Mouse (Mus musculus) cerebellum, adult 9-10 months (tissue): ENCODE results near the gene Rasa2.
"Not testable (repeated sequence)": the region's sequence is repeated elsewhere in the genome, so short reads cannot be mapped to it uniquely, and the experiment has no call there.

ENCODE experiments used
- DNase-seq: peaks from one replicate; pipeline ENCODE4 v3.0.0; 2022

Rasa2 gene

DNA sequence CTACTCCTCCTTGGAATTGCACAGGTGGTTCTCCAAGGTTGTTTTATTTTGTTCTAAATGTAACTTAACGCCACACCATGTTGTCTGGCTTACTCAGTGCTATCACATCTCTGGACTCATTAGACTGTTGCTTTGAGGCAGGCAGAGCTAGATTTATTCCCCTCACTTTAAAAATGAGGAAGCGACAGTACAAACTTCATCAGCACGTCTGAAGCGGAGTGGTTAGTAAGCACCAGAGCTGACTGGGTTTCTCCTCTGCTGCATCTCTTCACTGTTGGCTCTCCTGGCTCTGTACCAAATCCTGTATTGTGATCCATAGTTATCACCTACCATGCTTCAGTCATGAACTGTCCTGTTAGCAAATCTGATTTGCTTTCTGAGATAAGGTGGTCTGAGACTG is 53.2 kb downstream of the Rasa2 start:
- DNase-seq: no peak

- DNase-seq: no peak
Observed at GRCm38 (mm10) chr9:96577674-96578073, 53.7 kb downstream of the Rasa2 start.

DNA sequence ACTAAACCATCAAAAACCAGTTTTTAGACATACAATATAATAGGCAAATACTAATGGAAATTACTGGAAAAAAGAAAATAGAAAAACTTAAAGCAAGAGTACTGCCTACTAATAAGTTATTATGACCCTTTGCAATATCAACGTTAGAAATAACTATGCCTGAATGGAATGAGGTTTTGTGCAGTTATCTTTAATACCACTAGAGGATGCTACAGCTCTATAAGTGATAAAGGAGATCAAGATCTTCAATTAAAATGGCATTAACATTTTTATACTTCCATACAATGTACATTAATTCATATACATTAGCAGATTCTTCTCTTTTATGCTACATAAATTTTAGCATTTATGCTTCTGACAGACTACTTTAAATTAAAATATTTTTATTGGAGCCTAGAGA is 58.2 kb downstream of the Rasa2 start:
- peak; percentile 75 for DNase-seq

GRCm38 (mm10) chr9:96572754-96573153 is 58.7 kb downstream of the Rasa2 start:
- no peak for DNase-seq

DNA sequence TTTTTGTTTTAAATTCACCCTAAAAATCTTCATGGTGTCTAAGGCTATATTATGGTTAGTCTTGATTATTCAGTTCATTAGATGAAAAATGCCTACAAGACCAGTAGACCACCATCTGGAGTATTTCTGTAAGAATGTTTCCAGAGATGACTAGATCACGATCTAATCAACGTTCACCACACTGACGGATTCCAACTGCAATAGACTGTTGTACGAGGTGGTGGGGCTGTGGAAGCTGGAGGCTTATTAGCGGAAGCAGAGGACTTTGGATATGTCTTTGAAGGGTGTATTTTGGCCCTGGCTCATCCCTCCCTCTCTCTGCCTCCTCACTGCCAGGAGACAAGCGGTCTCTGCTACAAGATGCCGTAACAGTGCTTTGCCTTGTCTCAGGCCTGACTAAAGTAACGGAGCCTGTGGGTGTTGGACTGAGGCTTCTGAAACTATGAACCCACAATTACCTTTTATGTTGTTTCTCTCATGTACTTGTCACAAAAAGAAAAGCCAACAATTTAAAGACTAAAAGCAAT is 64.9 kb downstream of the Rasa2 start:
- no peak for DNase-seq

DNA sequence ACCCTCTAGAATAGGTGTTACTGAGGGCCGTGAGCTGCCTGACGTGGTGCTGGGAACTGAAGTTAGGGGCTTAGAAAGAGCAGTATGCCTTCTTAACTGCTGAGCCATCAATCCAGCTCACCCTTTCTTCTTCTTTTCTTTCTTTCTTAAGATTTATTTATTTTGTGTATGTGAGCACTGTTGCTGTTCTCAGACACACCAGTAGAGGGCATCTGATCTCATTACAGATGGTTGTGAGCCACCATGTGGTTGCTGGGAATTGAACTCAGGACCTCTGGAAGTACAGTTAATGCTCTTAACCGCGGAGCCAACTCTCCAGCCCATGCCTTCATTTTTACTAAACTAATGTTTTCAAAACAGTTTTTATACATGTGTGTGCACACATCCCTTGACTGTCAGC is 67.9 kb downstream of the Rasa2 start:
- DNase-seq: no peak

DNA sequence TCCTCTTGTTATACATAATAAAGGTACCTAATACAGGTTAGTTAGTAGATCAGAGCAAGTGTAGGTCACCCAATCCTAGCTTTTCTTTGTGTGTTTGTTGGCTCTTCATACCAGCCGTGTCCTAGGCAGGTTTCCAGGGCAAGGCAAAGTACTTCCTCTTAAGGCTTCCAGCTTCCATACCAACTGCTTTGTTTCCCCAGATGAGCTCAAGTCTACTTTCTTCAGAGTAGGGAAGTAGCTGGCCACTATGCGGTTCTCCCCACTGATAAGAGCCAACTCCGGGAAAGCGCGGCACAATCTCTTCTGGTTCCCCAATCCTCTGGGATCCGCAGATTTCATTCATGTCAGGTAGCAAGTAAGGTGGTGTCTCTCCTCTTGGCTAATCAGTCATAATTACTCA is 72.3 kb downstream of the Rasa2 start:
- DNase-seq: no peak

- no peak for DNase-seq
Observed at GRCm38 (mm10) chr9:96558594-96558993, 72.8 kb downstream of the Rasa2 start.

DNA sequence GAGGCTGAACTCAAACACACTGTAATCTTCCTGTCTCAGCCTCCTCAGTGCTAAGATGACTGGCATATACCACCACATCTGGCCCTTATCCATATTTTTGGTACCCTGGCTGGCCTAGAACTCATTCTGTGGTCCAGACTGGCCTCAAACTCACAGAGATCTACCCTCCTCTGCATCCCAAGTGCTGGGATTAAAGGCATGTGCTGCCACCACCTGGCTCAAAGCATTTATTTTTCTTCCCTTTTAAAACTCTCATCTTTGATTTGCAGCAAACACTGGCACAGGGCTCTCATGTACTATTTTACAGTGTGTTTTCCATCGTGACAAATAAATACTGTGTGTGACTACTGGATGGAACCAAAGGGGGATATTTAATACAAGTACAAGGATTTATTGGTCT is 77.3 kb downstream of the Rasa2 start:
- no peak for DNase-seq

DNA sequence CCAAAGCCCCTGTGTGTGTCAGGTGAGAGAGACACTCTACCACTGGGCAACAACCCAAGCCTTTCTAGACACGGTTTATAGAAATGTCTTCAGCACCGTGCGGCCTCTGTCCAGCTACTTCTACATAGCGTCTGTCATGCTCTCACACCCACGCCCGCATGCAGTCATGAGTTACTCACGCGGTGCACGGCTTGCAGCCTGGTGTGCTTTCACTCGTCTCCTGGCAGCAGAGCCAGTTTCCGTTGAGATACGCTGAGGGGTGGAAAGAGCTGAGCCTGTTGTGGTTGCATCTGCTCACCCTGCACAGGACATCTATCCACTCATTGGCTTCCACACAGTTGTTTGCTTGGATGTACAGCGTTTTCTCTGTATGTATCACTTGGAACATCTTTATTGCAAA is 86.0 kb downstream of the Rasa2 start:
- no peak for DNase-seq

DNA sequence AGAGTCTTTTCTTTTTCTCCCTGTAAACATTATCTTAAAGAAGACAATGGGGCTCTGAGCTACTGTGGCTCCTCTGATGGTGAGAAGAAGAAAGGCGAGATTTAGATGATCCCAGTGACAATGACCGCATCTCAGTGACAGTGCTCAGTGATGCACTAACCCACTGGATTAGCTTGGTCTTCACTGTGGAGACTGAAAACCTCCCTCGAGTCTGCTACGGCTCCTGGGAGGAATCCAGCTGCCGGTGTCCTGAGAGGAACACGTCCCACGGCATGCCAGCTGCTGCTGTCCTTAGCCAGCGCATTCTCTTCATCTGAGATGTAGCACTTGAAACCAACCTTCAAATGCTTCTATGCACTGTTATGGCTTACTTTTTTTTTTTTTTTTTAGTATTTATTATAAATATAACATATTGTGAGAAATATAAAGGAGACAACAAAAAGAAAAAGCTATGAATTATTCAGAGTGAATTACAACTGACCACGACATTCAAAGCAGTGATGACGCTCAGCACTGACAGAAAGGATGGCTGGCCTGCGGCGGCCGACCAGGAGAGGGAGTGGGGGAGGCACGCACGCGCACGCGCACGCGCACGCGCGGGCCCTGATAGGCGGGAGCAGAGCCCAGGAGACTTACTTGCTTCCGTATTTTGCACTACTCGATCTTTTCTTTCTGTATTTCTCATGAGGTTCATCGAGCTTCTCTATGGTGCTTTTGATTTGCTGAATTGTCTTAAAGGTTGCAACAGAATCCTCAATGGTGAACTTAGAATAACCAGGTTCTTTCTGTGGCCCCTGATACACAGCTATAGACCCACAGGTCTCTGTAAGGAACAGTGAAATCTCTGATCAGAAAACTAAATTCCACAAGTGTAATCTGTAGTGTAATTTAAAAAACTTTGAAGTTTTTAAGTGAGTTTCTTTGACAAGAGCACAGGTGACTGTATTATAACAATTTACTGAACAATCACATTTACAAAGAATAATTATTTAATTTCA is 87.5 kb downstream of the Rasa2 start:
- peak; percentile 75 for DNase-seq

- DNase-seq: no peak
Observed at GRCm38 (mm10) chr9:96538916-96539315, 92.5 kb downstream of the Rasa2 start.

- DNase-seq: no peak
Observed at GRCm38 (mm10) chr9:96537615-96537919, 93.8 kb downstream of the Rasa2 start.

DNA sequence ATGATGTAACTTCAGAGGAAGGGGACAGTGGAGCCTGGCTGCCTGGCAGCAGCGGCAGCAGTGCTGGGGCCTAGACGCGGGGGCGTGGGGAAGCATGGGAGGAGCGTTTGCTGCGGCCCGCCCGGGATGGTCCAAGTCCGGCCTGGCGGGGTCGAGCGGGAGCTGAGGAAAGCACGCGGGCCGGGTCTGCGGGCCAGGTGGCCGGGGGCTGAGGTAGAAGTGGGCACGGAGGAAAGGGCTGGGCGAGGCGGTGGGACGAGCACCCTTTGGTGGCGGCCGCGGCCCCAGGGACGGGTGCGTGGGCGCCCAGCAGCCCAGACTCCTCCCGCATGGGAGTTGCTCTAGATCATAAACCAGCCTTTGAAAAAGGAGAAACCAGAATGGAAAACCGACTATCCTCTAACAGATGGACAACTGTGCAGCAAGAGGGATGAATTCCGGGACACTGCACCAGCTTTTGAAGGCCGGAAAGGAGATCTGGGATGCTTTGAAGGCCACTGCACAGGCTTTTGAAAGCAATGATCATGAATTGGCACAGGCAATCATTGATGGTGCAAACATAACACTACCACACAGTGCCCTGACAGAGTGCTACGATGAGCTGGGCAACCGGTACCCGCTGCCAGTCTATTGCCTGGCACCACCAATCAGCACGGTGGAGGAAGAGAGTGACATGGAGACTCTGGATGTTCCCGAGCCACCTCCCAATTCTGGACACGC is 94.4 kb downstream of the Rasa2 start:
- peak; percentile 45 for DNase-seq

DNA sequence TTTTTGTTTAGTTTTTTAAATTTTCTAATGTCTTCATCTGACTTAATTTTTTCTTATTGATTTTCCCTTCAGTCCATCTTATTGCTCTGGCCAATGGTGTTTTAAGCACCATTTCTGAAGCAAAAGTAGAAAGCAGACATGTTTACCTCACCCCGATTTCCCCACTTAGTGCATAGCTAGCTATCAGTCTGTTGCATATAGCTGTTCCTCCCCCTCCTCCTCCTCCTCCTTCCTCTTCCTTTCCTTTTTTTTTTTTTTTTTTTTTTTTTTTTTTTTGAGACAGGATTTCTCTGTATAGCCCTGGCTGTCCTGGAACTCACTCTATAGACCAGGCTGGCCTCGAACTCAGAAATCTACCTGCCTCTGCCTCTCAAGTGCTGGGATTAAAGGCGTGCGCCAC is 95.3 kb downstream of the Rasa2 start:
- not testable (repeated sequence) for DNase-seq

DNA sequence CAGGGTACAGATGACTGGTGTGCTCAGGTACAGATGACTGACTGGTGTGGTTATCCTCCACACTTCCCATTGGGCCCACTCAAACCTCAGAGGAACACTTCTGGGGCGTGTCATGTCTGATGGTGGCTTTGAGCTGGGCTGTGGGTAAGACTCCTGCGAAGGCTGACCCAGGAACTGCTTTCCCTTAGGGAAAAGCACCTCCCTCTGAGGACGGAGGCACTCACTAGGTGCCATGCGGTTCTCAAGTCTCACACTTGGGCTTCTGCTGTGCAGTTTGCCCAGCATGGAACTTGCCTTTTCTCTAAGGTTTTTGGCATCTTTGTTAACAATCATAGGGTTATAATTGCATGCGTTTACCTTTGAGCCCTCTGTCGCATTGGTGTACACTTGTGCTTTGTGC is 96.0 kb downstream of the Rasa2 start:
- no peak for DNase-seq

- DNase-seq: no peak
Observed at GRCm38 (mm10) chr9:96534256-96534655, 97.2 kb downstream of the Rasa2 start.

DNA sequence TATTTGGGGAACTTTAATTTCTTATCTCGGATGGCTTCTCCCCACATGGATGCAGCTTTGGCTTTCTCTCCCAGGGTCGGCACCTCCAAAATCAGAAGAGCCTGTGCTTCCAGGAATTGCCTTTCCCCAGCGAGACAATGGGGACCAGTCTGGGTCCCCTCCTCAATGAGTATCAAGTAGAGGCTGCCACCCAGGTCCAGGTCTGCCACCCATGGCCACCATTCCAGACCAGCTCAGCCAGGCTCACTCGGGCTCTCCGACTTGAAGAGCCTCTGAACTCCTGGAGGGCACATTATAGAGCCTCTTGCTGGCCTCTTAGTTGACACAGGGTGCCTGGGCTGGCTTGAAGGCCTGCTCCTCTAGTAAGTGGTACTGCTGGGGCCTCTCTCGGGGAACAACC is 97.9 kb downstream of the Rasa2 start:
- DNase-seq: no peak

DNA sequence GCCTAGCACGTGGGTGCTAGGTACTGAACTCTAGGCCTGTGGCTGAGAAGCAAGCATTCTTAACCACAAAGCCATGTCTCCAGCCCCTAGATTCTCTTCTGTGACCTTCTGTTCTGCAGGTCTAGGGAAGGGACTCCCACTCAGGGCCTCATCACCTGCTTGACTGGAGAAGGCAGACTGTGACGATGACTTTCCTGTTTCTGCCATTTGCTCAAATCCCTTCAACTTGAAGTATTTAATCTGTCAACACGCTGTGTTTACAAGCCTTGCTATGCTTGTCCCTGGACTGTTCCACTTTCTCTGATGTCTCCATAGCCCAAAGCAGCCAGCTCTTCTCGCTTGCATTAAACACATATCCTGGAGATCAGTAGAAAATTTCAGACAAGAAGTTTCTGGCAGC is 98.9 kb downstream of the Rasa2 start:
- no peak for DNase-seq

DNA sequence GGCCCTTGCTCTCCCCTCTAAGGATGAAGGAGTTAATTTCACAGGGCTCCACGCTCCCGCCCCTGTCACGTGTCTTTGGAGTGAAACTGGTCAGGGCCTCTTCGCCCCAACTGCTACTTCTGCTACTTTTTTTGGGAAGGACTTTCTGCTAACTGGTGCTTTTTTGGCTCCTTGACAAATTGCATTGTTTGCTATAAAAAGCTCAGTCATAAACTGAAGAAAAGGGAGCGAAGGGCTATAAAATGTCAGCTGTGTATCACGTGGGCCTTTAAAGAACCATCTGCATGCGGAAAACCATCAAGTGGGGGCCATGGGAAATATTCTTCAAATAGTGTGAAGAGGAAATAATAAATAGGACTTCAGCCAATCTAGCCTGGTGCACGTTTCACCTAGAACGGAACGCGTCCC is 100.7 kb downstream of the Rasa2 start:
- DNase-seq: peak; percentile 38

DNA sequence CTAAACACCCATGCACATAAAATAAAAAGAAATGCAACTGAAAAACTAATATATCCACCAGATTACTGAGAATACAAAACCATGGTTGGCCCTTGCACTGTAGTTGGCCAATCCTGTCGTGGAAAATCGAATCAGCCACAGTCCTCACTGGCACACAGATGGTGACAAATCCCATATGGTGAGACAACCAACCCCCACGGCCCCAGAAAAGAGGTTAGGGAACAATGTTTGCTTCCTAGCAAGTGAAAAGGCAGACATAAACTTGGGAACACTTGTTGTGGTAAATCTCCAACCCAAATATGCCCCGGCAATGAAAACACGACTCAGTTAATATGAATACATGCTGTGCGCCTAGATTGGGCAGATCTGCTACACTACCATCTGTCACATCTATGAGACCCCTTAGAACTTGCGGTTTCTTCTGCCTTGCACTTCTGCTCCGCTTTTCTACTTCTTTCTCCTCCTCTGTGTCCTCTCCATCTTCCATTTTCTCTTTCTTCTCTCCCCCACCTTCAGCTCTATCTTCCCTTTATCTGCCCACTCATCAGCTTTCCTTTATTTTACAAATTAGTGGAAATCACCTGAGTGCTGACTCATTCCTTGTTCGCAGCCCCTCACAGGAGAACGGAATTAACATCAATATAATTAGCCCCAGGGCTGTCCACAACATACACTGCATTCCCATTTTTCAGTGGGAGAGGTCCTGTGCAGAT is 101.3 kb downstream of the Rasa2 start:
- DNase-seq: peak; percentile 45

DNA sequence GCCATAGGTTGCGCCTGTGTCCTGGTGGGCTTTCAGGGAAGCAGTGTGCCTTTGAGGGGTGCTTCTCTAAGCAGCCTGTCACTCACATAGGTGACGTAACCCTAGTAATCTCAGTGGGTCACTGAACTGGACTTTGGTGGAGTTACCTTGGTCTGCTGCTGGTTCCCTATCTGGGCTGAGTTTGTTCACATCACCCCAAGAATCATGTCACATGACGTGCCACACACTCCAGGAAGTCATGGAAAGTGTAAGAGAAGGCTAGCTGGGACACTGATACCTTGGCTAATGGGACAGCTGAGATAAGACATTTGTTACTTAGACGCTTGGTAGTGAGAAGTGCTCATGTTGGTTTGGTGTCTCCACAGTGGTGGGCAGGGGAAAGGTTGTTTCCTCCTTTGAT is 105.4 kb downstream of the Rasa2 start:
- DNase-seq: no peak

GRCm38 (mm10) chr9:96524972-96525506 is 106.4 kb downstream of the Rasa2 start, which contains the start of gene Gm28729:
Gm28729 (minus strand) TSS chr9:96525264.
- no peak for DNase-seq
